14 mouse cellular contexts compared by ENCODE assay signal in the genomic region with DNA sequence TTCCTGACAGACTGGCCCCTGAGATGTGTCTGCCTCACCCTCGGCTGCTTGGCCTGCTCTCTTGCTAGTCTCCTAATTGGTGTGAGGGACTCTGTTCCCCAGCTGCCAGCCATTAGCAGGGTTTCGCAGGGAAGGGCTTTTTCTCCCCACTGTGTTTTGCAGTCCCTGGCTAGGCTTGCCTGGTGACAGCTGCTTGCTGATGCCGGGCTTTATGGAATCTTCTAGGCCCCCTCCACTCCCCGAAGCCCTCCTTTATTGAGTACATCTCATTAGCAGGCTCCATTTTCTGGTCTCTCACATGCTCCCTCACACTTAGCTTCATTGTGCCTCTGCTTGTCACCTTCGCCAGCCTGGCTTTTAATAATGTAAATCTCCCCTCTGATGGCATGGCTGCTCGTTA.
A peak's percentile ranks its signal among the peaks of the same experiment; 100 is the strongest.
DNase-seq lines count a peak whose midpoint lies in the region; ATAC-seq and TF ChIP-seq lines count a peak whose summit lies in the region.
"Had no signal": no experiment of that assay in that cellular context is flagged by ENCODE, and none has a peak within 500 bp of the region (broad histone marks: within the 10 kb centered on the region; RNA-seq: fewer than 3 reads in every experiment).

No protein-coding gene starts in this region.

- DNase-seq in left cerebral cortex, postnatal 4 days: peak; percentile 15
- DNase-seq in left cerebral cortex, adult 11 months (ENCODE audit: low spot score): no peak
- DNase-seq in forebrain, embryonic 11.5 days (ENCODE audit: low spot score): peak; percentile 72
- no peak for DNase-seq in hindbrain, embryonic 14.5 days (ENCODE audit: low spot score)
- DNase-seq in midbrain, postnatal 0 days (ENCODE audit: low spot score): peak; percentile 13
- no peak for DNase-seq in yolk sac, embryonic 10.5 days (ENCODE audit: low spot score)
- no peak for DNase-seq in cerebellum, adult 9-11 months
- DNase-seq: B cell, adult 2 months; heart, adult 2 months; lung, adult 2 months had no signal

- 30% methylated on average over 6 of the region's 6 CpGs for whole genome bisulfite sequencing in forebrain, embryonic 11.5 days
- WGBS in hindbrain, embryonic 14.5 days: 37% methylated on average over 6 of the region's 6 CpGs
- WGBS in midbrain, postnatal 0 days: 43% methylated on average over 6 of the region's 6 CpGs
- WGBS in kidney, embryonic 14.5 days: 70% methylated on average over 6 of the region's 6 CpGs

- TF ChIP-seq CTCF in midbrain, postnatal 0 days (IDR thresholded peaks at IDR 0.05): no peak

- H3K4me1 ChIP-seq in forebrain, embryonic 11.5 days (replicated peaks; ENCODE audit: control insufficient read depth, insufficient read depth, low read length): peaks cover 6% of the 10 kb centered on the region; the same call in 1 of the 2 replicates
- H3K4me1 ChIP-seq in hindbrain, embryonic 14.5 days (replicated peaks; ENCODE audit: control insufficient read depth, insufficient read depth, low read length): peaks cover 9% of the 10 kb centered on the region
- 0 out of 2 replicates have a peak, but pooled peaks cover 2% of the 10 kb centered on the region for H3K4me1 ChIP-seq in midbrain, postnatal 0 days (ENCODE audit: insufficient read depth, low read length)
- H3K4me1 ChIP-seq in kidney, embryonic 14.5 days (ENCODE audit: control insufficient read depth, insufficient read depth, low read length): no peaks in the 10 kb centered on the region
- H3K4me1 ChIP-seq: megakaryocyte, embryonic 14.5 days had no signal

- H3K9ac ChIP-seq in forebrain, embryonic 11.5 days (ENCODE audit: low read length): no peak overlapping the region
- no peak overlapping the region for H3K9ac ChIP-seq in hindbrain, embryonic 14.5 days
- H3K9ac ChIP-seq in midbrain, postnatal 0 days (replicated peaks; ENCODE audit: low read length, poor library complexity, severe bottlenecking): no peak overlapping the region
- H3K9ac ChIP-seq in kidney, embryonic 14.5 days (ENCODE audit: low read depth, low read length): no peak overlapping the region

- H3K27me3 ChIP-seq in forebrain, embryonic 11.5 days (ENCODE audit: control insufficient read depth, insufficient read depth, low read length): no peaks in the 10 kb centered on the region
- H3K27me3 ChIP-seq in hindbrain, embryonic 14.5 days (ENCODE audit: control insufficient read depth, insufficient read depth, low read length): no peaks in the 10 kb centered on the region
- H3K27me3 ChIP-seq in midbrain, postnatal 0 days (ENCODE audit: insufficient read depth, low read length): no peaks in the 10 kb centered on the region
- H3K27me3 ChIP-seq in kidney, embryonic 14.5 days (ENCODE audit: control insufficient read depth, insufficient read depth, low read length): no peaks in the 10 kb centered on the region
- H3K27me3 ChIP-seq: megakaryocyte, embryonic 14.5 days had no signal

- no peaks in the 10 kb centered on the region for H3K36me3 ChIP-seq in forebrain, embryonic 11.5 days (ENCODE audit: control insufficient read depth, insufficient read depth, low read length)
- H3K36me3 ChIP-seq in hindbrain, embryonic 14.5 days (replicated peaks; ENCODE audit: control insufficient read depth, insufficient read depth): no peaks in the 10 kb centered on the region
- no peaks in the 10 kb centered on the region for H3K36me3 ChIP-seq in midbrain, postnatal 0 days (ENCODE audit: insufficient read depth, low read length)
- no peaks in the 10 kb centered on the region for H3K36me3 ChIP-seq in kidney, embryonic 14.5 days (ENCODE audit: control insufficient read depth, insufficient read depth, low read length)

- H3K9me3 ChIP-seq in forebrain, embryonic 11.5 days (ENCODE audit: control insufficient read depth, low read length): no peaks in the 10 kb centered on the region
- H3K9me3 ChIP-seq in hindbrain, embryonic 14.5 days (ENCODE audit: control insufficient read depth, low read length): no peaks in the 10 kb centered on the region
- no peaks in the 10 kb centered on the region for H3K9me3 ChIP-seq in midbrain, postnatal 0 days (ENCODE audit: low read length)
- no peaks in the 10 kb centered on the region for H3K9me3 ChIP-seq in kidney, embryonic 14.5 days (ENCODE audit: control insufficient read depth, low read length)

- intact Hi-C loops in left cerebral cortex, postnatal 4 days (cut with DNase I): no loop called here

- peak; percentile 81 for ATAC-seq in forebrain, embryonic 11.5 days (replicated peaks; ENCODE audit: low FRiP score)
- 0 out of 2 replicates have a peak, but pooled peaks have one; percentile 34 for ATAC-seq in hindbrain, embryonic 14.5 days (ENCODE audit: low FRiP score)
- no peak for ATAC-seq in midbrain, postnatal 0 days (ENCODE audit: low FRiP score)
- no peak for ATAC-seq in kidney, embryonic 14.5 days (ENCODE audit: low FRiP score, low TSS enrichment)
- ATAC-seq: activated CD4-positive, CD25-positive, alpha-beta regulatory T cell, adult 4 months had no signal

- peak overlapping the region; percentile 64 for H3K27ac ChIP-seq in forebrain, embryonic 11.5 days (ENCODE audit: low read depth, low read length)
- no peak overlapping the region; the same call in 1 of the 2 replicates for H3K27ac ChIP-seq in hindbrain, embryonic 14.5 days
- no peak overlapping the region for H3K27ac ChIP-seq in midbrain, postnatal 0 days (ENCODE audit: low read depth, low read length)
- no peak overlapping the region for H3K27ac ChIP-seq in kidney, embryonic 14.5 days (ENCODE audit: low read depth, low read length)
- H3K27ac ChIP-seq: heart, adult 2 months; left cerebral cortex, adult 2 months had no signal

- no peak overlapping the region for H3K4me2 ChIP-seq in forebrain, embryonic 11.5 days (ENCODE audit: low read depth, low read length, severe bottlenecking)
- no peak overlapping the region for H3K4me2 ChIP-seq in hindbrain, embryonic 14.5 days (replicated peaks)
- no peak overlapping the region for H3K4me2 ChIP-seq in midbrain, postnatal 0 days (ENCODE audit: low read depth, low read length, poor library complexity, severe bottlenecking)
- H3K4me2 ChIP-seq in kidney, embryonic 14.5 days (replicated peaks; ENCODE audit: low read depth, low read length): no peak overlapping the region

- H3K4me3 ChIP-seq in forebrain, embryonic 11.5 days (ENCODE audit: low read depth, low read length): no peak overlapping the region
- H3K4me3 ChIP-seq in hindbrain, embryonic 14.5 days (replicated peaks; ENCODE audit: low read length): no peak overlapping the region
- H3K4me3 ChIP-seq in midbrain, postnatal 0 days (ENCODE audit: low read depth, low read length): no peak overlapping the region
- H3K4me3 ChIP-seq in kidney, embryonic 14.5 days (ENCODE audit: low read length): no peak overlapping the region
- H3K4me3 ChIP-seq: heart, adult 2 months; left cerebral cortex, adult 2 months; megakaryocyte, embryonic 14.5 days had no signal

Comparison
In these comparisons a context has a peak if more than half of its experiments do, and no peak if none do; other contexts are left out.
1. DNase-seq: peak in left cerebral cortex, postnatal 4 days (single experiment), forebrain, embryonic 11.5 days (single experiment) and midbrain, postnatal 0 days (single experiment); none in left cerebral cortex, adult 11 months (single experiment), hindbrain, embryonic 14.5 days (single experiment), yolk sac, embryonic 10.5 days (single experiment) and cerebellum, adult 9-11 months (single experiment).
2. ATAC-seq: peak in forebrain, embryonic 11.5 days (single experiment) and hindbrain, embryonic 14.5 days (single experiment); none in midbrain, postnatal 0 days (single experiment) and kidney, embryonic 14.5 days (single experiment).